Mouse (Mus musculus): Measurements from ENCODE around the gene Tspan33. TPM values are rescaled to one million over a fixed set of nuclear protein-coding genes. Genes with fewer than 3 reads are reported as not detected.
"Not testable (repeated sequence)": the region's sequence is repeated elsewhere in the genome, so short reads cannot be mapped to it uniquely, and the experiment has no call there.

Tspan33 gene
- total RNA-seq (2021), result 1 to 10 TPM; 7.3 to 8.0 TPM
- long read RNA-seq, experiment 1, transcript Tspan33-201 (8 exons, 1,994 nt), result major isoform, 12 of 21 reads
- long read RNA-seq, experiment 1, partial matches to known transcripts, result 1 of 21 reads
- long read RNA-seq, experiment 1, other reads (novel, unspliced or antisense), result 5 of 21 reads
- long read RNA-seq, experiment 2, partial matches to known transcripts, result 0 of 9 reads
- long read RNA-seq, experiment 2, other reads (novel, unspliced or antisense), result 7 of 9 reads

DNA sequence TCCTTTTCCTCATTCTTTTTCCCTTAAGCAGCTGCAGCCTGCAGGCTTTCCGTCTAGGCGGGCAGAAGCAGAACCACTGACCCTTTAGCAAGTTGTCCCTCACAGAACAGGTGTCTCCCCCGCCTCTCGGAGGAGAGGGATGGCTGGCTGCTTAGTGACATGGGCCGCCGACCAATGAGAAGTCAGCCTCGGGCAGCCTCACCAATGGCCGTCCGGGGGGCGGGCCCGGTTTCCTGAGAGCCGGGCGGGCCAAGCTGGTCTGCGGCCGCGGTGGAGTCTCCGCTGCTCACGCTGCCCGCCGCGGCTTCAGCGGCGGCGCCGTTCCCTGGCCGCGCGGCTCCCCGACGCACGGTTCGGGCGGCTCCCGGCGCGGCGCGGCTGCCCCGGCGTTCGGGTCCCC, at the start of gene Tspan33:
Gene Tspan33 (plus strand): TSS at position 270 of the 400 bp plus-strand sequence.
- peak; percentile 97 for DNase-seq

DNA sequence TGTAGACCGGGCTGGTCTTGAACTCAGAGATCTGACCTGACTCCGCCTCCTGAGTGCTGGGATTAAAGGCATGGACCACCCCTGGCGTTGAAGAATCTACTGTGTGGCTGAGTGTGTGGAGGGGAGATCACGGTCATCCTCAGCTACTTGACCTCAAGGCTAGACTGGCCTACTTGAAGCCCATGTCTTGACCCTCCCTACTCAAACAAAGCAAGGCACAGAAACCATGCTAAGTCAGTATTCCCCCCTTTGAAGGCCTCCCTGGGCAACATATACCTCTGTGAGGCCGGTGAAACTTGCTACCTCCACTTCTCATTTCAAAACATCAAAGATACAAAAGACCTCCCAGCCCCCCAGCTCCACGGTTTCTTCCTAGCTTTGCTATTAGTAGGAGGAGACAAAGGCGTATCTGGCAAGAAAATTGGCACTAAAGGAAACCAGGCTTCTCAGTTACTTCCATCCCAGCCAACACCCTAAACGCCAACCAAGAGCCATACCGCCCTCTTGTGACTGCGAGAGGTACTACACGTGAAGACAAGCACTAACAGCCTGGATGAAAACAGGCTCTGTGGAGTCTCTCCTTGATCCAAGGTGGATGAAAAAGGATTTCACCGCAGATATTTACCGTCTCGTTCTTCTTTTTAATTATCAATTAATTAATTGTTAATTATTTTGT, 44.4 kb upstream of the Tspan33 start:
- peak; percentile 92 for DNase-seq

DNA sequence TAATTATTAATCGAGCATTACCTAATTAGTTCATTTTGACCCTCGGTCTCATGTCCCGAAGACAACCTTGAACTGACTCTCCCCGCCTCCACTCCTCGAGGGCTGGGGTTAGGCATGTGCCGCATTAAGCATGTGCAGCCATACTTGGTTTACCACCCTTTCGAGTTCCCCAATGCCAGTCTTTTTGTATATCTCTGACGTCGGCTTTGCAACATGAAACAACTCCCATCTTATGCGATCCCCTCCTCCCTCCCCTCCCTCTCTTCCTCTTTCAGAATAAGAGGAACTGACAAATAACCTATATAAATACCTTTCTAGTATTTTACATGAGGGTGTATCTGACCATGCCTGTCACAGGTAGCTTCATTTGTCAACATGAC, 43.9 kb upstream of the Tspan33 start:
- DNase-seq, result no peak

DNA sequence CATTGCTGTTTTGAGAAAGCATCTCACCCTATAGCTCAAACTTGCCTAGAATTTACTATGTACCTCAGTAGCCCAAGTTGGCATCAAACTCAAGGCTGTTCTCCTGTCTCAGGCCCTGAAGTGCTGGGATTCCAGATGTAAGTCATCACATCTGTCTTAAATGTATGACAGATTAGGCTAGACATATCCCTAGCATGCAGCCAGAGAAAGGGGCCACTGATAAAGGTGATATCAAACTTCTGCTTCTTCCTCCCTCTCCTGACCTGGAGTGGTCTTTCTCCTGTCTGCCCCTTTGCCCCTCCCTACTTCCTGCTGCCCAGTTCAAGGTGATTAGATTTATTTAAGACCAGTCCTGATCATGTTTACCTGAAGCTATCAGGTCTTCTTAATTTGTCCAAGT, 40.8 kb upstream of the Tspan33 start:
- DNase-seq, result no peak

DNA sequence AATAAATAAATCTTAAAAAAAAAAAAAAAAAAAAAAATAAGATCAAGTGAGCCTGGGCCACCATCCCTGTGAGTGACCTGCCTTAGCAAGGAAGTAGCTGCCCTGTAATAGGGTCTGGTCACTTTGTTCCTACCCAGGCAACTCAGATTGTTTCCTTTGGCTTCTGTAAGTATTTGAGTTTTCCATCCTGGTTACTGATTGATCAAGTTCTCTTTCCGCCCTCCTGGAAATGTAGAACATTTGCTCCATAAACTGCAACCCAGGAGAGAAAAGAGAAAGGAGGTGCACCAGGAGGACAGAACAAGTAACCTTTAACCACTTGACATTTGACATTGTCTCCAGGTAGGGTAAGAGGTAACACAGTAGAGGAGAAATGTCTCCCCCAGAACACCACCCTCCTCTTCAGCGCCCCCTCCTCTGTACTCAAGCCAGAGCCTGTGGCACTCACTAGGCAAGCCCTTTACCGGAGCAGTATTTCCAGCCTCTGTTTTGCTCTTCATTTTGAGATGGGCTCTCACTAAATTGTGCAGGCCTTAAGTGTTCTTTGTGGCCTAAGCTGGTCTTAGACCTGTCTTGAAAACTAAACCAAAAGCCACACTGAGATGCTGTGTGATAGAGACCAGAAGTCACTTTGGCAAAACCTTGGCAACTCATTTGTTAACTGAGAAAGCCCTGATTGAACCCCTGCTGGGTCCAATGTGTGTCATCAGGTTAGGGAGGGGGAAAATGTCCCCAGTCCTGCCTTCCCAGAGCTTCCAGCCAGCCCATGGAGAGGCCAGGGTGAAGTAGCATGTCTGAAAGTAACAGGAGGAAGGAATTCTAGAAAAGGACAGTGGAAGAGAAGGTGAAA, 35.2 kb upstream of the Tspan33 start:
- DNase-seq, result no peak

DNA sequence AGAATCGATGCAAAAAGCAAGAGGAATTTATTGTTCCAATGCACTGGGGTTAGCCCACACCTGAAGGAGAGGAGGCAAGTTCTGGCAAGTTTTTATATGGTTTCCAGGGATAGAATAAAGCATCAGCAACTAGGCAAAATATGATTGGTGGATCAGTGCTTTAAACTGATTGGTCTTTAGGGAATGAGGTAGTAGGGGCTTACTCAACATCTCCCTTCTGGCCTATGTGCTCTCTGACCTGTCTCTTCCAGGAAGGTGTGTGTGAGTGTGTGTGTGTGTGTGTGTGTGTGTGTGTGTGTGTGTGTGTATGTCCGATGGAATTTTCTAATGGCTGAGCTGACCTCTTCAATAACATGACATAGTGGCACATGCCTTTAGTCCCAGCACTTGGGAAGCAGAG, 34.1 kb upstream of the Tspan33 start:
- no peak for DNase-seq

DNA sequence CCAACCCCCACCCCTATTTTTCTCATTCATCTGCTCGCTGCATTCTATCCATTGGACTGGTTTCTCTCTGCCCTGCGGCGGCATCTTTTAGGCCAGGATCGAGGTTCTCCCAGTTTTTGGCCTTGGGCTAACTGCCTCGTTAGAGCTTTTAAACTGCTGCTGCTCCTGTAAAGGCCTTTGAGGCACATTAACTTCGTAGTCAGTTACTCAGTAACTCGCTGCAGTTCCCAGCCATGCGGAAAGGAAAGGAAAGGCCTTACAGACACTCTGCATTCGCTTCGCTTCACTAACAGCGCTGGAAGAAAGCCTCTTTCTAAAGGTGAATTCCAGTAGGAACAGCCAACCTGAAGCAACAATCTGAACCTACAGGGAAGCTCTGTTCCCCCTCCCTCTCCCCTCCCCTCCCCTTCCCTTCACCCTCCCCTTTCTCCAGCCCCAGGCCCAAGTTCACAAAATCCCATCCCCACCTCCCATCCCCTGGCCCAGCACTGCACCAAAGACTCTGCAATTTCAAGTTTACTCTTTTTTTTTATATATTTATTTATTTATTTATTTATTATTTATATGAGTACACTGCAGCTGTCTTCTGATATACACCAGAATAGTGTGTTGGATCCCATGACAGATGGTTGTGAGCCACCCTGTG, 33.2 kb upstream of the Tspan33 start:
- no peak for DNase-seq

DNA sequence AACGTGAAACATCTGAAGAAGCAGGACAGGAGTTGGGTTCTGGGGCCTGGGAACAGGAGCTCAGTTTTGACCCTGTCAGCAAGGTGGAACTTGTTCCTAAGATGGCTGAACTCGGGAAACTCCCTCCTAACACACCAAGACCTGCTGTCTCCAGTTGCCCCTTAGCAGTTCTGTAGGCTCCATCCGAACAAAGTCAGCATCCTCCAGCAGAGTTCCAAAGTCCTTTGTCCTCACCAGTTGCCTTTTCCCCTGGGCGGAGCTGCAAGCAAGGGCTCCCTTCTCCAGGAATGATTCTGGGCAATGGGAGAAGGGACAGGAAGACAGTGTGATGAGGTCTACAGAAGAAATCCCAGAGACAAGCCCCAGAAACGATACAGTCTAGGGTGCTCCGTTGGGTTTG, 26.8 kb upstream of the Tspan33 start:
- DNase-seq, result no peak

DNA sequence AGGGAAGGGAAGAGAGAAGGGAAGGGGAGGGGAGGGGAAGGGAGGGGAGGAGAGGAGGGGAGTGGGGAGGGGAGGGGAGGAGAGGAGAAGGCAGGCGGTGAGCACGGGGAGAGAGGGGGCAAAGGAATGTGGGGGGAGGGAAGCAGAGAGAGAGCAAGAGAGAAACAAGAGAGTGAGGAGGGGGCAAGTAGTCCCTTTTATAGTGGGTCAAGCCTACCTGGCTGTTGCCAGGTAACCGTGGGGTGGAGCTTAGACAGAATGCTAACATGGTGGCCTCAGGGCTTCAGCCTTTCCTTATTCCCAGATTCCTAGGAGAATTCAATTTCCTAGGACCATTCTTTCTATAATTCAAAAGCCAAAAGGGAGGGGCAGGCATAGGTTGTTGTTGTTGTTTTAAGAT, 22.3 kb upstream of the Tspan33 start:
- no peak for DNase-seq

DNA sequence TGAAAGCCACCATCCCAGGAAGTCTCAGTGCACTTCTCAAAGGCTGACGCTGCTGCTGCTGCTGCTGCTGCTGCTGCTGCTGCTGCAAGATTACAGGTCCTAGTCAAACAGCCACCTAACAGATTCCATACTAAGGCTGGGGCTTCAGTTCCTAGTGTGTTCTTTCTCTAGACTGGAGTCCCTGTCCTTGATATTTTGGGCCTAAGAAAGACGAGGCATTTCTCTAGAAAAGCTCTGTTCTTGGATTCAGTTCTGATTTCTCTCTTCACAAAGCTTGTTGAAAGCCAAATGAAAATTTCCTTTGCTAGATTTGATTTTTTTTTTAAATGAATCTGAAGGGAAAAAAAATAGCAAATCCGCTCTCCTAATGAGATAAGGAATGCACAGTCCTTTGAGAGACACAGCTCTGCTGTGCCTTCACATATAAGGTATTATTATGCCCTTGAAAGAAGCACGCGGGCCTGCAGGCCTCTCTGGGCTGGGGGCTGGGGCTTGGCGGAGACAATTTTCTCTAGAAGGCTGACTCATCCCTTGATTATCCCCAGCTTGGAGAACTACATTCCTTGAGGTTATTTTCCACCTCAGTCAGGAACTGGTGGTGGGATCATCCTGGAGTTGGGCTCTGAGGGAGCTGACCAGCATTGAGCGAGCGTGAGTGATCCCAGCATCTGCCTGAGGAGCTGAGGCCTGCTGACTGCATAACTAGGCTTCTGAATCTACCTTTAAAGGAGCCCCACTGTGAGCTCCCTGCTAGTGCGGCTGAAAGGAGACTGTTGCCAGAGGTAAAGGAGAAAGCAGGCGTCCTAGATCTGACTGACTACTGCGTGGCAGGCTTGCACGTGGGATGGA, 21.2 kb upstream of the Tspan33 start:
- DNase-seq, result no peak

DNA sequence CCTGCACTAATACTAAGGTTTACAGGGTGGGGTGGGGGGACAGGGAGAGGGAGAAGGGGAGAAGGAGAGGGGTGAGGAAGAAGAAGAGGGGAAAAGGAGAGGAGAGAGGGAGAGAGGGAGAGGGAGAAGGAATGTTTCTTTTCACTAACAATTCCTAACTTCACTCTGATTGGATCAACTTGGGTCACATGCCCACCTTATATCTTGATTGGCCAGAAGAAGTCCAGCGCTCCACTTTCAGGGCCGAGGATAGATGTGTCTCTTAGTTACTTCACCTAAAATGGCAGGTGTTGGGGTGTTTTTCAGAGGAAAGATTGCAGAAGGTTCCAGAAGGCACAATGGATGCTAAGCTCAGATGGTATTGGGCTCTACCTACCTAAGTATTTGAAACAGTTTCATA, 20.3 kb upstream of the Tspan33 start:
- no peak for DNase-seq

DNA sequence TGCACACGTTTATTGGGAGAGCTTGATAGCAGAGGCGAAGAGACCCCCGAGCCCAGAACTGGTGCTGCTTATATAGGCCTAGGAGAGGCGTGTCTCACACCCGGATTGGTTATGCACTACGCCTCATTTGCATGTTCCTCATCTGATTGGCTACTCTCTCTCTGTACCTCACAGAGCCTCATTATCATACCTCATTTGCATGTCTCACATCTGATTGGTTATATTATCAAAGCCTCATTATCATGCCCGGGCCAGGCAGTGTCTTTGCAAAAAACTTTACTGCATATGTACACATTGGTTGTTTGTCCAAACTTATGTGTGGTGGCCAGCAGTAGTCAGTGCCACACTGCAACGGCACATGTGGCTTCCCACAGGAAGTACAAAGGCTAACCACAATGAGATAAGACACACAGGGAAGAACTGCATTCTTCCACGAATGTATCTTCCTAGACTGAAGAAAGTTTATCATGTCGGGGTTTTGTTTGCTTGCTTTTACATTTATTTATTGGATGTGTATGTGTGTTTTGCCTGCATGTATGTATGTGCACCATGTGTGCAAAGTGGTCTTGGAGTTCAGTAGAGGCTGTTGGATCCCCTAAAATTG, 14.0 kb upstream of the Tspan33 start:
- DNase-seq, result not testable (repeated sequence)

DNA sequence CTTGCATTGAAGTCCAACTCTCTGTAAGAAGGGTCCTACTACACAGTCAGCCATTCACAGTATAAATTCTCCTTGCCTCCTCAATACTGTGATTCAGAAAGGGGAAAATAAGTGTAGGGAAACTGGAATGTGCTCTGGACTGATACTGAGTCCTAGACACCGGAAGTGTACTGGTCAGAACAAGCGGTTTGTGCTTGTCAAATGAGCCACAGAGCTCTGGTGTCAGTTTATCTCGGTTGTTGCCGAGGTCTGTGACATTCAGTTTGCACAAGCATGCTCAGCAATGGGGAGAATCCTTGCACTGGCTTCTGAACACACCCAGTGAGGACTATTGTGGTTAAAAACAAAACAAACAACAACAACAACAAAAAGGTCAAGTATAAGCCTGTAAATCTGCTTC, 12.2 kb upstream of the Tspan33 start:
- DNase-seq, result no peak

DNA sequence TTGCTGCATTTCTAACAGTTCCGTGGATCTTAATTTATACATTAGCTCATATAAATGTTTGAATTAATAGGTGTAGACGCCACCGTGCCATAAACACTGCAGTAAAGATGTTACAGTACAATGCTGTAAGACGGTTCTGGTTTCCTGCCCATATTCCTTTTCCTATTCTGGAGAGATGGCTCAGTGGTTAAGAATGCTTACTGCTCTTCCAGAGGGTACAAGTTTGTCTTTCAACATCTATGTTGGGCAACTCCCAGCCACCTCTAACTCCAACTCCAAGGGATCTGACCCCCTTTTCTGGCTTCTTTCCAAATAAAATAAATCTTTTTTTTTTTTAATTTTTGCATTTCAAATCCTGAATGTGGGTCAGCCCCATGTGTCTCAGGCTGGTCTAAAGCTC, 9.3 kb upstream of the Tspan33 start:
- no peak for DNase-seq

DNA sequence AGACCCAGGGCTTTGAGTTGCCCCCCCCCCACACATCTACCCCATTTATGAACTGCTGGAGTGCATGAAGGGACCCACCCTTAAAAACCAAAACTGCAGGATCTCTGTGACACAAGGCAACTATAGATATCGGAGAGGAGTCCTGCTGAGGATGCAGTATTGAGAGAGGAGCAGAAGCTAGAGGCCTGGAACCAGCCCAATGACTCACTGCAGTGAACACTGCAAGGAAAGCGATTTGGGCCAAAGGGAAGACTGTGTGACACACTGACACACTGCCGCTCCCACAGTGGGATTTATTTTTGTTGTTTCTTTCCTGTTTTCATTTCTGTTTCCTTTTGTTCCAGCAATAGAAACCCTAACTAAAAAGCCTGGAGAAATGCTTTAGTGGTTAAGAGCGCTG, 8.1 kb upstream of the Tspan33 start:
- DNase-seq, result peak; percentile 35

DNA sequence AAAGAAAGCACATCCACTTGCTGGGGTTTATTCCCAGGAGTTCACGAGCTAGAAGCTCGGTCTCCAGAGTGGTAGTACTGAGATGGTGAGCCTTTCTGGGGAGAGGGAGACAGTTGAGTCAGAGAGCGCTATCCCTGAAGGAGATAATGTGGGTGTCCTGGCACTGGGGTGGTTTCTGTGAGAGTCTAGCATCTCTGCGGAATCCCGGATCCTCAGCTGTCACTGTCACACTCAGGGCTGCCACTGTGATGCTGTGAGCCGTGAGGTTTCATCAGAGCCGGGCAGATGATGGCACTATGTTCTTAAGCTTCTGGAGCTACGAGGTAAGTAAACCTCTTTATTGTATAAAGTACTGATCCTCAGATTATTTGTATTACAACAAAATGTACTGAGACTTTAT, 4.6 kb upstream of the Tspan33 start:
- no peak for DNase-seq

DNA sequence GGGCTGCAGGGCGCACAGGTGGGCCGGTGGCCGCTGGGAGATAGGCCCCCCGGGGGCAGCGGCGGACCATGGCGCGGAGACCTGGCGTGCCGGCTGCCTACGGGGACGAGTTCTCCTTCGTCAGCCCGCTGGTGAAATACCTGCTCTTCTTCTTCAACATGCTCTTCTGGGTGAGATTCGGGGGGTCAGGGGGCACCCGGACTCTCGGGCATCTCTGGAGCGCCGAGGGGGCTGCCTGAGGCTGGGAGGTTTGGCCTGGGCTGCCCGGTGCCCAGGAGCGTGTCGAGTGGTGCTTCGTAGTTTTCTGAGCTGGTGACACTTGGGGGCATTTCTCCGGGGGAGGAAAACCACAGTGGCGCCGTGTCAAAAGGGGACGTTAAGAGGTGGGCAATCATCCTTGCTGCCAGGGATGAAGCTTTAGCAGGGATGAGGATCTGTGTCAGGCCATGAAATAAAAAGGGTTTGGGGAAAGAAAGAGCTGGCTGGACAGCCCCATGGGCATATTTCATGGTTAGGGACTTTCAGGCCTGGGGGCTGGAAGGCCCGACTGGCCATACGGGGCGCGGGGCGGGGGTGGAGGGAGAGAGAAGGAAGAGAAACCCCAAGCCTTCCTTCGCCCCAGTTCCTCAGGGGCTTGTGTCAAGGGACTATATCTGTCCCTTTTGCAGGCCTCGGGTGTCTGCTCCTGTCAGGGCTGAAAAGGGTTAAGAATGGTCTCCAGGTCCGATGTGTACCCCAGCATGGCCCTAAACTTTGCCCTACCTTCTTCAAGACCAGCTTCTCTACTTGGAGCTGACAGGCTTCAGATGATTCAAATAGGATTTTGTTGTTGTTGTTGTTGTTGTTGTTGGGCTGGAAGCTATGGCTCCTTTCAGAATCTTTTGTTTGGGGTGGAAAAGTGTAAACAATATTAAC, 610 bp downstream of the Tspan33 start:
- no peak for DNase-seq

DNA sequence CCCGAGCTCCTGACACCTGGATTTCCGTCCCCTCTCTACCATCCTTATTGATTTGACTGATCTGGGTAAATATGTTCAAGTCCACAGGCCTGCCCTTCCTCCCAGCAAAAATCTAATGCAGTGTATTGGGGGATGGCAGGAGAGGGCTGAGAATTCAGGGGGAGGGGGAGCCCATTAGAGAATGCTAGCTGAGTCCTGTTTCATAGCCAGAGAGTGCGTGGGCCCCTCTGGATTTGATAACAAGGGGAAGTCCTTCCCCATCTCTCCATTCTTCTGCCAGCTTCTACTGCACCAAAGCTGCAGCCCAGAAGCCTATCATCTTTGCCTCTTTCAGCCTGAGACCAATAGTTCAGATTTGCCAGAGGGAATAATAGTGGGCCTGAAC, 1.3 kb downstream of the Tspan33 start:
- DNase-seq, result no peak

DNA sequence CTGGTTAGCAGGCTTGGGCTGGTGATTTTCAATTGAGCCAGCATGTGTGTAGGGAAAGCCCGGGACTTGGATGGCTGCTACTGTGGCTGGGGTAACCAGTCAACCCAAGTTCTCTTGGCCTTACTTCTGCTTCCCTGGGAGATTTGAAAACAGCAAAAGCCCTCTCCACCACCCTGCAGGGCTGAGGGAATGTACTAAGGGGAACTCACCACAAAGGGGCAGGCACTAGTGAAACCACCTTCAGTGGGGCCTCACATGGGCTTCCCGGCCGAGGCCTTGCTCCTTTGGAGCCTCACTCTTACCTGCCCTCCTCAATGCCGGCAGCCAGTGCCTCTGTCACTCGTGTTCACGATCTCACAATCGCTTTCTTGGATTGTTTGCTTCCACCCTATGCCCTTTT, 2.0 kb downstream of the Tspan33 start:
- no peak for DNase-seq

DNA sequence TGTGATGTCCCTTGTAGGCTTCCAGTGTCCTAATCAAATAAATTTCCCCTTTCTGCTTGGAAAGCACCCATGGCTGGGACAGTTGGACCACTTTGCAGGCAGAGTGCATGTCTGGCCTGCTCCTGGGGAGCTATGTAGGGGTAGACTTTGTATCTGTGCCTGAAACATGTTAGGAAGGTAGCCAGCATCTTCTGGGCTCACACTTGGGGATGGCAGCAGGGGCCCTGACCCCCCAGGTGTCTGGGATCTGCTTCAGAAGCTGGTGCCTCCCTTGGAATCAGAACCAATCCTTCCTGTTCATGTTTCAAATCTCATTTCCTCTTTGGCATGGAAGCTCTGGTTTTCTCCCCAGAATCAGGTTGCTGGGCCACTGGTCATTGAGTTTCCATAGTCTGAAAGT, 3.1 kb downstream of the Tspan33 start:
- DNase-seq, result no peak

Data from adrenal gland, postnatal 10 days (tissue).